Mouse (Mus musculus) erythroid progenitor cell, adult 5-6 weeks (primary cell): Measurements from ENCODE around the gene Ubp1. TPM values are rescaled to one million over a fixed set of nuclear protein-coding genes. Genes with fewer than 3 reads are reported as not detected.
"Not testable (repeated sequence)": the region's sequence is repeated elsewhere in the genome, so short reads cannot be mapped to it uniquely, and the experiment has no call there.

Source experiments
- ATAC-seq: replicated peaks from 2 replicates; pipeline ENCODE4 v1.8.0; 2016; ENCODE audit warnings: moderate number of reproducible peaks, mild to moderate bottlenecking, moderate TSS enrichment, inconsistent platforms; ENCODE audit not compliant: poor library complexity, low FRiP score, severe bottlenecking
- total RNA-seq, 2 experiments: library from RNA; stranded (forward) in 1 of 2; stranded (reverse) in 1 of 2; fragments of 150-400 nt in 1 of 2; fragments of 186-747, 209-891 nt in 1 of 2; gene quantifications; 2 replicates each; pipeline versions ENCODE4 v1.2.3 to v1.2.4; 2015 to 2017; ENCODE audit warnings: low replicate concordance in 2 of 2

The Ubp1 gene
- total RNA-seq (2015; ENCODE audit: low replicate concordance) (277 and 313 TPM in 2 replicates), total RNA-seq (2017; ENCODE audit: low replicate concordance) (260 and 268 TPM in 2 replicates)

- ATAC-seq, result peak; percentile 95
Observed at GRCm38 (mm10) chr9:113930534-113931374, at the start of gene Ubp1. Gene Ubp1 (plus strand): TSS chr9:113930934.

- ATAC-seq, result no peak
Observed at GRCm38 (mm10) chr9:113894903-113895302, 35.8 kb upstream of the Ubp1 start.

DNA sequence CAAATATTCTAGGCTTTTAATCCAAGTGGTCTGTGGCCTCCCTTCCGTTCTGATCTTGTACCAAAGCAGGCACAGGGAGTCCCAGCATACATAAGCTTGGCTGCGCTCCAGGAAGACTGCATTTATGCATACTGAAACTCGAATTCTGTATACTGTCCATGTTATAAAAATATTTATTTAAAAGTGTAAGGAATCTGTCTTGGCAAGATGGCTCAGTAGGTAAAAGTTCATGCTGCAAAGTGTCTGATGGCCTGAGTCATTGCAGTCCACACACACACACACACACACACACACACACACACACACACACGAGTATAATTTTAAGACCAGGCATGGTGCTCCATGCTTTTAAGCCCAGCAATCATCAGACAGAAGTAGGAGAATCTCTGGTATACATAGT, 27.6 kb upstream of the Ubp1 start:
- no peak for ATAC-seq

GRCm38 (mm10) chr9:113904315-113904714, 26.4 kb upstream of the Ubp1 start:
- not testable (repeated sequence) for ATAC-seq

- ATAC-seq, result peak; percentile 79
Observed at GRCm38 (mm10) chr9:113915789-113916188, 14.9 kb upstream of the Ubp1 start.

GRCm38 (mm10) chr9:113922677-113923076, 8.1 kb upstream of the Ubp1 start:
- ATAC-seq, result no peak

GRCm38 (mm10) chr9:113924883-113925282, 5.9 kb upstream of the Ubp1 start:
- ATAC-seq, result no peak

DNA sequence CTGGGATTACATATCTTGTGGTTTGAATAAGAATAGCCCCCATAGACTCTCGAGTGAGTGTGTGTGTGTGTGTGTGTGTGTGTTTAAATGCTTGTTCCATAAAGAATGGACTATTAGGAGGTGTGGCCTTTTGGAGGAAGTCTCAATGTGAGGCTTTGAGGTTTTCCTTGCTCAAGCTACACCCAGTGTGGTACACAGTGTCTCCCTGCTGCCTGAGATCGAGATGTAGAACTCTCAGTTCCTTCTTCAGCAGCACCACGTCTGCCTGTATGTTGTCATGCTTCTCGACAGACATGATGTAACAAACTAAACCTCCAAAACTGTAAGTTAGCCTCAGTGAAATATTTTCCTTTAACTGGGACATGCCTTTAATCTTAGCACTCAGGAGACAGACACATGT, 2.1 kb upstream of the Ubp1 start:
- ATAC-seq, result no peak

DNA sequence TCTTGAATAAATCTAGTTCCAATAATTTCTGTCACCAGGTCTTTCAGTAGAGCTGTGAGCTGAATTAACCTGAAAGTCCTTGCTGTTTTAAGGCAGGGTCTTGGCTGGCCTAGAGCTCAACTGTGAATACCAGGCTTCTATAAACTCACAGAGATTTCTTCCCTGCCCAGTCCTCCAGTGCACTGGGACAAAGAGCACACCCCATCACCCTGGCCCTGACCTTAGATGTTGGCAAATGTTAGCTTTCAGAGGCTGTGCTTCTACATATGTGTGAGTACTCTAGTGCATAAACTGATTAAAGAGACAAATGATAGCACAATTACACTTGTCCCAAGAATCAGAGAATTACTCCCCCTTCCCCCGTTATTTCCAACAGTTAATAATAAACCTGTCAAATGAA, 1.1 kb upstream of the Ubp1 start:
- no peak for ATAC-seq

DNA sequence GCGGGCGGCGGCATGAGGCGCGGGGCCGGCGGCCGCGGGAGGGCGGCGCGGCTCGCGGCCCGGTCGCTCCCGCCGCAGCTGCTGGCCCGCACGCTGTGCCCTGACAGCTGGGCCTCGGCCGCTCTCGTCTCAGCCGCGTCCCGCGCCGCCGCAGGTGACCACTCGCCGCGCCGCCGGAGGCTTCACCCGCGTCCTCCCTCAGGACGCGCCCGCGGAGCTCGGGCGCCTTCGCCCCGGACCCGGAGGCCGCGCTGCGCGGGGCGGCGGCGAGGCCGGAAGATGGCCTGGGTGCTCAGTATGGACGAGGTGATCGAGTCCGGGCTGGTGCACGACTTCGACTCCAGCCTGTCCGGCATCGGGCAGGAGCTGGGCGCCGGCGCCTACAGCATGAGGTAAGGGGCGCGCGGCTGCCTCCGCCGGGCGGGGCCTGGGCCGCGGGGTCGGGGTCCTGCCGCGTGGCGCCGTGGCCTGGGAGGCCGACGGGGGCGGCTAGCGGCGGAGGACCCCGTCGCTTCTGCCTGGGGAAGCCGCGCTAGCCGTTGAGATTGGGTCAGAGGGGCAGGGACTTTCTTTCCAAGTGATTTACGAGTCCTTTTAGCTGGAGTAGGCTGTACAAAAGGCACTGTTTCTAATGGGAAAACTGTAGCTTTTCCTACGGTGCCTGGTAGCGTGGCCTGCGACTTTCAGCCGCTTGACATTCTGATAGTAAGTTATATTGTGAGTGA, 803 bp downstream of the Ubp1 start:
- peak; percentile 5; the same call in 1 of the 2 replicates for ATAC-seq

DNA sequence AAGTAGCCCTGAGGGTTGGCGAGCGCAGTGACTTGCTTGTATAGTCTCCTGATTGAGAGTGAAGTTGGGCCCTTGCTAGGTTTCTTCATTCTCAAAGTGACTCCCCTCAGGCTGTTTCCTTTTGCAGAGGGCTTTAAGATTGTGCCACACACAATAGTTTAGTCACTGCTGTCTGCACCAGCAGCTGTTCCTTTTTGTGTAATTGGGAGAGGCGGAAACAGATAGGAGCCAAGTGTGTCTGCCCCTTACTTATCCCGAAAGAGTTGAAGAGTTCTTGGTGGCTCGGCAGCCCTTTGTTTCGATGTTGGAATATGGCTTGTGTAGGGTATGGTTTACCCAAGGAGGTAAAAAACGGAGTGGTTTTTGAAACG, 1.4 kb downstream of the Ubp1 start:
- ATAC-seq, result peak; percentile 17; the same call in 1 of the 2 replicates

GRCm38 (mm10) chr9:113932501-113932900, 1.8 kb downstream of the Ubp1 start:
- ATAC-seq, result no peak

GRCm38 (mm10) chr9:113935638-113936037, 4.9 kb downstream of the Ubp1 start:
- ATAC-seq, result no peak

- no peak for ATAC-seq
Observed at GRCm38 (mm10) chr9:113939063-113939850, 8.5 kb downstream of the Ubp1 start.

GRCm38 (mm10) chr9:113941103-113941805, 10.5 kb downstream of the Ubp1 start:
- ATAC-seq, result peak; percentile 94

DNA sequence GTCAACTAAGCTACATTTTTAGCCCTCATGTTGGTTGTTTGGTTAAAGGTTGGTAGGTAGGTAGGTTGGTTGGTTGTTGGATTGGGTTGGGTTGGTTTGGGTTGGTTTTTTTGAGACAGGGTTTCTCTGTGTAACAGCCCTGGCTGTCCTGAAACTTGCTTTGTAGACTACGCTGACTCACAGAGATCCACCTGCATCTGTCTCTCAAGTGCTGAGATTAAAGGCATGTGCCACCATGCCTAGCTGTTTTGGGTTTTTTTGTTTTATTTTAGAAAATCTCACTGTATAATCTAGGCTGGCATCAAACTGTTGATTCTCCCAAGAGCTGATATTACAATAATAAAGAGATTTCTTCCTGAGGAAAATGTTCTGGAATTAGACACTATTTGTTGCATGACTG, 12.6 kb downstream of the Ubp1 start:
- ATAC-seq, result no peak

DNA sequence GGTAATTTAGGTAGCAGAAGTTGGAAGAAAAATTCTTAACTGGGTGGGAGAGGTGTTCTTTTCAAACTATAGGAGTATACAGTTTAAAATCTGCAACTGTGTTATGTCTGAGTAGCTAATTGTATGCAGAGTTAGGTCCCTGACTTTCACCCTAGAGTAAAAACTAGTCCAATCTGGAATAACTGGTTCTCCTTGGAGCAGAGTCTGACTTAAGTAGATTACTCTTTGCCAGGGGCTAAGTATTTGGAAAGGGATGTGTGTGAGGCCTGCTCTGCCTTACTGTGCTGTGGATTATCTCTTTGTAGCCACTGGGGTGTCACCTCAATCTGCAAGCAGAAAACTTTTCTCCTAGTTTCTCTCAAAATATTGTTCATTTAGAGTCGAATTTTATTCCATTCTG, 16.5 kb downstream of the Ubp1 start:
- no peak for ATAC-seq

GRCm38 (mm10) chr9:113957777-113958176, 27.0 kb downstream of the Ubp1 start:
- no peak for ATAC-seq

DNA sequence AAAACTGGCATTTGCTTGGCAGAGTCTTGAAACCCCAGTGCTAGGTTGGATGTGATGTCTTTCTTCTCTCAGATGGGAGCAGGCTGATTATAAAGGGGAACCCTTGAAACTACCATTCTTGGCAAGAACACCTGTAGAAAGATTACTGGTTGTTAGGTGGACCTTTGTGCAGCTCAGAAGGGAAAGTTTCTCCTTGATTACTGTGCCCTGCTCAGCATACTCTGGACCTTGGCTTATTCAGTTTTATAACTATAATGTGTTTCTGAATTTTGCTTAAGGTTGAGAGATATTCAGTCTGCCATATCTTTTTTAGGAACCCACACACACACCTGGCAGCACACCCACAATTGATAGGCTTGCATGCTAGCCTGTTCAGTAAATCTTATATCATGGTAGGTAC, 33.0 kb downstream of the Ubp1 start:
- no peak for ATAC-seq

DNA sequence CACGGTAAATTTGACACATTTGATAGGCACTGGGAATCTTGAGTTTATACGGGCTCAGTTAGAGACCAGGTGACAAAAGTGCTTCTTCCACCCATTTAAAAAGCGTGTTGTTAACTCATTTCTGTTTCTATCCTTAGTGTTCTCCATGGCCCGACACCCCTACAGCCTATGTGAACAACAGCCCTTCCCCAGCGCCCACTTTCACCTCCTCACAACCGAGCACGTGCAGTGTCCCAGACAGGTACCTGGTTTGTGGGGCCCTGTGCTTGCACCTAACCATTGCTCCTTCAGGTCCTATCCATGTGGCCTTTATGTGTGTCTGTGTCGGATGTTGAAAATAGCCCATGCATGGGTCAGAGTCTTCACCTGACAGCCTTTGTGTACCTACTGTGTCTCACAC, 33.7 kb downstream of the Ubp1 start:
- ATAC-seq, result no peak
